Mouse (Mus musculus) embryonic facial prominence, embryonic 11.5 days (tissue): ENCODE results near the gene Ptprg. TPM values are rescaled to one million over a fixed set of nuclear protein-coding genes. Genes with fewer than 3 reads are reported as not detected.

Source experiments
- ATAC-seq: fragments of 200-750 bp; cut with Nextera tagmentation; replicated peaks from 2 replicates; pipeline ENCODE4 v1.8.0; 2017; ENCODE audit warnings: low read depth; ENCODE audit not compliant: insufficient number of reproducible peaks, low FRiP score, low TSS enrichment
- DNase-seq: peaks from one replicate; pipeline ENCODE4 v3.0.0-alpha.2; 2015; ENCODE audit warnings: low spot score
- H3K27ac ChIP-seq: fragments of 300-500 bp; sonication (generic); replicated peaks from 2 replicates; pipeline ENCODE4 v1.5.1; 2014; ENCODE audit warnings: mild to moderate bottlenecking, low read depth, low read length, control low read depth
- H3K27me3 ChIP-seq: fragments of 300-500 bp; sonication (generic); 2 replicates; pipeline ENCODE4 v1.6.1; 2014; ENCODE audit warnings: mild to moderate bottlenecking, low read length, moderate library complexity, mixed read lengths; ENCODE audit not compliant: control insufficient read depth, insufficient read depth
- H3K36me3 ChIP-seq: fragments of 300-500 bp; sonication (generic); replicated peaks from 2 replicates; pipeline ENCODE4 v1.6.1; 2014; ENCODE audit warnings: low read depth, mild to moderate bottlenecking, low read length, moderate library complexity, mixed read lengths; ENCODE audit not compliant: control insufficient read depth, insufficient read depth
- H3K4me1 ChIP-seq: fragments of 300-500 bp; sonication (generic); 2 replicates; pipeline ENCODE4 v1.6.1; 2014; ENCODE audit warnings: low read length, mixed read lengths; ENCODE audit not compliant: control insufficient read depth, insufficient read depth
- H3K4me2 ChIP-seq: fragments of 300-500 bp; sonication (generic); 2 replicates; pipeline ENCODE4 v1.6.1; 2014; ENCODE audit warnings: low read depth, mild to moderate bottlenecking, control low read depth, low read length, moderate library complexity
- H3K4me3 ChIP-seq: fragments of 300-500 bp; sonication (generic); 2 replicates; pipeline ENCODE4 v1.5.1; 2014; ENCODE audit warnings: low read depth, low read length, control low read depth
- H3K9ac ChIP-seq: fragments of 300-500 bp; sonication (generic); replicated peaks from 2 replicates; pipeline ENCODE4 v1.6.1; 2014; ENCODE audit warnings: mild to moderate bottlenecking, control low read depth, low read length
- H3K9me3 ChIP-seq: fragments of 300-500 bp; sonication (generic); replicated peaks from 2 replicates; pipeline ENCODE4 v1.6.1; 2016; ENCODE audit warnings: mild to moderate bottlenecking, low read length, inconsistent platforms, mixed read lengths; ENCODE audit not compliant: control insufficient read depth
- WGBS: fragments of 180-500 bp; shearing (Covaris S2); extraction: QIAGEN DNeasy Blood & Tissue Kit; methylation state at CpG from one replicate; pipeline ENCODE4 v1.1.7; 2014; 5-methylcytosine and 5-hydroxymethylcytosine counted together
- polyA plus RNA-seq: library from polyadenylated mRNA; unstranded; fragments of >200 nt; fragmentation: Nextera tagmentation; extraction: Ambion mirVana; gene quantifications from 2 replicates; pipeline ENCODE4 v1.2.1, GENCODE M21; 2014

The Ptprg gene
- polyA plus RNA-seq, 1 experiment from 2014 or later = 28.7 TPM

DNA sequence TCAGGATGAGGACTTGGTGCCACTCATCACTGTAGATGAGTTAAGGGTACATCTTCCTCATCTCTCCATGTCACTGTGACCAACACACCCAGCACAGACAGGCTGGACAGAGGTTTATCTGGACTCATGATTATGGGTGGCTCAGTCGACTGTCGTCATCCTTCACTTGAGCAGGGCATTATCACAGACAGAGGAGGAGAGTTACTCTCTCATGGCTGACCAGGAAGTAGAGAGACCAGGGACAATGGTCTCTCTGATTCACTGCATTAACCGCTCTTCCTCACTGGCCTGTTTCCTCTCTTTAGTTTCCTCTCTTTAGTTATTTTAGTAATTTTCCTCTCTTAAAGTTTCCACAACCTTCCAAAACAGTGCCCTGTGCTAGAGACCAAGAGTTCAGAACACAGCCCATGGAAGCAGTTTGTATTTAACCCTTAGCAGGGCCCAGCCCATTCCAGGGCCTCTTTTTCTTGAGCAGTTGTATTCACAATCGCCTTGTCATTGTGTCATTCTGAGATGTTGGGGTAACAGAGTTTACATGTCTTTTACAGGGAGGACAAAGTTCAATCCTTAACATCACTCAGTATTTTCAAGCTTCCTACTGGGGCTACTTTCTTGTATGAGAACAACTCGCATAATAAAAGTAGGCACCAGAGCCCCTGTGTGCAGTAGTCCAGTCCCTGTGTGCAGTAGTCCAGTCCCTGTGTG is 31.7 kb downstream of the Ptprg start:
- no peak overlapping the region for H3K27ac ChIP-seq
- WGBS = 78% methylated on average over 5 of the region's 5 CpGs
- no peaks in the 10 kb centered on the region for H3K9me3 ChIP-seq
- H3K4me3 ChIP-seq = no peak overlapping the region
- ATAC-seq (no peak), DNase-seq (no peak)
- no peaks in the 10 kb centered on the region for H3K4me1 ChIP-seq
- H3K4me2 ChIP-seq = no peak overlapping the region
- no peaks in the 10 kb centered on the region for H3K36me3 ChIP-seq
- H3K9ac ChIP-seq = no peak overlapping the region
- no peaks in the 10 kb centered on the region for H3K27me3 ChIP-seq

DNA sequence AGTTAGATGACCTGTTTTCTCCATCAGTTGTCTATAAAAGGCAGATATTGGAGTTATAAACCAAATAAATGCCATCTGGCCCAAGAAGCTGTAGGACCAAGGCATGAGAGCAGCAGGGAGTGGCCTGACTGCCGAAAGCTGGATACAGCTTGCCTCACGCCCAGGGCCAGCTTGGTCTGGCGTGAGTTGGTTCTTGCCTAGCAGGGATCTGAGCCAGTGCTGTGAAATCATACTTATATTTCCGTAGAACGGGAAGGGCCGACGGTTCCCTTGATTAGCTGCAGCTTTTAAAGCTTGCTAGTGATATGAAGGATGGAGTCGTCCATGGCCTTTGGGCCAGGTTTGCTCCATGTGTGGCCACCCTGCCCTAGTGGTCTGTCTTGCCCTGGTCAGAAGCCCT is 37.1 kb downstream of the Ptprg start:
- no peaks in the 10 kb centered on the region for H3K4me1 ChIP-seq
- H3K4me2 ChIP-seq = no peak overlapping the region
- ATAC-seq = no peak

DNA sequence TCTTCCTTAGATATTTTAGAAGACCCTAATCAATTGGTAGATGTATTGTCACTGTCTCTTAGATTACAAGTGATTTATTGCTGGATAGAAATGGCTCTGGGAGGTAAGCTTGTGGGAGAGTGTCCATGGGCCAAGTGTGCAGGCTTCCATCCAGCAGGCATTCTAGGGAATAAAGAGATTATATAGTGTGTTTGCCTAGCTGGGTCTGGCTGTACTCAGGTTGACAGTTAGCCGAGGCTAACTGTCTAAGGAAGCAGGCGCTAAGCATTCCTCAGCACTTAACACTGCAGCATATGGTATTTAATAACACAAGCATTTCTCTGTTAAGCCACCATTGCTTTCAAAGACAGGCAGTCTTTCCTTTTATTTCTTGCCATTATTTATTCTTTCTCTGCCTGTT is 39.3 kb downstream of the Ptprg start:
- Histone ChIP-seq H3K27ac (no peak overlapping the region), H3K27me3 (no peaks in the 10 kb centered on the region), H3K4me1 (no peaks in the 10 kb centered on the region), H3K9me3 (no peaks in the 10 kb centered on the region), H3K36me3 (no peaks in the 10 kb centered on the region), H3K9ac (no peak overlapping the region), H3K4me3 (no peak overlapping the region), H3K4me2 (no peak overlapping the region)
- no peak for ATAC-seq
- WGBS = 72% methylated on average over 2 of the region's 2 CpGs
- no peak for DNase-seq

More for the DNA sequence above, 37.1 kb downstream of the Ptprg start:
- H3K36me3 ChIP-seq = no peaks in the 10 kb centered on the region
- 70% methylated on average over 8 of the region's 8 CpGs for WGBS
- DNase-seq = no peak
- H3K9me3 ChIP-seq = no peaks in the 10 kb centered on the region
- no peak overlapping the region for H3K27ac ChIP-seq
- no peak overlapping the region for H3K9ac ChIP-seq
- H3K27me3 ChIP-seq = no peaks in the 10 kb centered on the region
- no peak overlapping the region for H3K4me3 ChIP-seq

DNA sequence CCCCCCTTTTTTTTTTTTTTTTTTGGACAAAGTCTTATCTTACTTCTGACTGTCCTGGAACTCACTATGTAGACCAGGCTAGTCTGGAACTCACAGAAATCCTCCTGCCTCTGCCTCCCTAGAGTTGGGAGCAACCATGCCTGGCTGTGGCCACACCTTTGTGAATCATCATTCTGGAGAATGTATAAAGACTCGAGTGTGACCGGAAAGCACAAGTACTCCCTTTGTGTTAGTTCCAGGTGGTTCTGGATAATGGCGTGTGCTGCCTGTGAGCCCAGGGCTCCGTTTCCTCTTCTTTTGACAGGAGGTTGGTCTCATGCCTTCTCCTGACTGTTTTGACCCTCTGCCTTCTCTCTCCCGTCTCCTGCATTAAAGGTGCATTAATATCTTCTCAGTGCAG is 41.0 kb downstream of the Ptprg start:
- Histone ChIP-seq H3K36me3 (no peaks in the 10 kb centered on the region), H3K4me3 (no peak overlapping the region), H3K27ac (no peak overlapping the region), H3K9ac (no peak overlapping the region), H3K9me3 (no peaks in the 10 kb centered on the region), H3K4me2 (no peak overlapping the region), H3K27me3 (no peaks in the 10 kb centered on the region), H3K4me1 (no peaks in the 10 kb centered on the region)
- ATAC-seq (no peak), DNase-seq (no peak)
- WGBS = 86% methylated on average over 5 of the region's 5 CpGs

DNA sequence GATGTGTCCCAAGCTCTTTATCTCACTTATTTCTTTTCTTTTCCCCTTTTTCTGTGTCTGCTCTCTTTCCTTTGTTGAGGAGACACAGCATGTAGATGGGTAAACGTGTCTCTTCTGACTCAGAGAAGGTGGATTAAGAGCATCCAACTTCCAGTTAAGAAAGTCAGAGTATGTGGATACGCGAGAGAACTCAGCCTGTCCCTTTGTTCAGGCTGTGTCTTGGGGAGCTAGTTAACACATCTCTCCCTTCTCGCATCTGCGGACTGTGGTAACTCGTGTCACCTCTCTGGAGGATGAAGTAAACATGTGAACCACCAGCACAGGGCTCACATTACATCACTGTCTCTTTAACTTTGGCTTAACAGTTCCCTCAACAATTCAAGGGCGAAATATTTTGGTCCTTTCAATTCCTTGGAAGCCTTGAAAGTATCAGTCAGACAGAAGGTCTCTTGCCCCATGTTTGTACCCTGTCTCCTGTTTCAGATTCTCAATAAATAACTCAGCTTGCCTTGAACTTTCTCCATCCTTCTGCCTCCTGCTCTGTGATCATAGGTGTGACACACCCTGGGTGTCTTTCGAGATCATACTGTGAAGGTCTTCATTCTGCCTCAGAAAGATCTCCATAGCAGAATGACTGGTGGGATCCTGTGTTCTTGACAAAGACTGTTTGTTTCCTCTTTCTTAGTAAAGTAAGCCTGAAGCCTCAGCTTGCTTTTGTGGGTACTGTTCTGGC is 51.0 kb downstream of the Ptprg start:
- DNase-seq = no peak
- no peak for ATAC-seq
- Histone ChIP-seq H3K9me3 (no peaks in the 10 kb centered on the region), H3K4me3 (no peak overlapping the region), H3K36me3 (no peaks in the 10 kb centered on the region), H3K4me1 (no peaks in the 10 kb centered on the region), H3K4me2 (no peak overlapping the region), H3K27ac (no peak overlapping the region), H3K27me3 (no peaks in the 10 kb centered on the region), H3K9ac (no peak overlapping the region)
- 52% methylated on average over 8 of the region's 8 CpGs for WGBS

DNA sequence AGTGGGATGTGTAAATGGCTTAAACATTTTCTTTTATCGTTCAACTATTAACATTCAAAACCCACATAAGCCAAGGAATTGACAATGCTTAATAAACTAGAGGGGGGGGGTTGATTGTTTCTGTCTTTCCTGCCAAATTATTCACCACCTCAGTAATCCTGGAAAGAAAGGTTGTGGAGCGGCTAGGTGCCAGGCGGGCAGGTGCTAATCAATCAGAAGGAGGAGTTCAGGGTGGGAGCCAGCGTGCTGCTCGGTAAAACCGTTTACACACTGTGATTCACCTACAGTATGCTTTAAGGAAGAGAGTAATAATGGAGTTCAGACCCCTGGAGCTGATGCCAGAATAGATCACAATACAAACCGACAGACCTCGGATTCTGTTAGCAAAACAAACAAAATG is 55.0 kb downstream of the Ptprg start:
- WGBS = 60% methylated on average over 8 of the region's 8 CpGs
- Histone ChIP-seq H3K4me1 (no peaks in the 10 kb centered on the region), H3K9me3 (no peaks in the 10 kb centered on the region), H3K27ac (no peak overlapping the region), H3K36me3 (no peaks in the 10 kb centered on the region), H3K4me3 (no peak overlapping the region), H3K27me3 (no peaks in the 10 kb centered on the region), H3K4me2 (no peak overlapping the region), H3K9ac (no peak overlapping the region)
- DNase-seq (no peak), ATAC-seq (no peak)

DNA sequence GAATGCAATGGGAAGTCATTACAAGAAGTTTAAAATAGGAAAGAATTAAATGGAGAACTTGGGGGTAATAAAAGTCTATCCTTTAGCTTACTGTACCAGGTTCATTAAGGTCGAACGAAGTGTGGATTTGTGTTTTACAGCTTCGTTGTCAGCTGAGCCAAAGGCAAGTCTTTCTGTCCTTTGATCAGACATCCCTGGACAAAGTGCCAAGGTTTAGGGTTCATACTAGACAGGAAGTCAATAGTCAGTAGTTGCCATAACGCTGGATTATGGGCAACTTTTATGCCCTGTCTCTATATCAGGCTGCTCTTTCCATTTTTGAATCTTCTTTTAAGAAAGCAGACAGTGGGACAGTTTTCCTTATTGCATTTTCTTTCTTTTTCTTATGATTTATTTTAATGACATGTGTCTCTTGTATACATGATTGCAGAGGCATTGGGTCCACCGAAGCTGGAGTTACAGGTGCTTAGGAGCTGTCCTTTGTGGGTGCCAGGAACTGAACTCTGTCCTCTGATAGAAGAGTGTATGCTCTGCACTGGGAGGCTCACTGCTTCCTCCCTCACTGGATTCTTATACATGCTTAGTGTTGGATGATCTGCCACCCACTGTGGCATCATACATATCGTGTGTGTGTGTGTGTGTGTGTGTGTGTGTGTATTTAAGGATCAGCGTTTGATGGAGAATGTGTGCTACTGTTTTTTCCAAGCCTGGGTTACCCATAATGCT is 56.7 kb downstream of the Ptprg start:
- Histone ChIP-seq H3K4me3 (no peak overlapping the region), H3K9ac (no peak overlapping the region), H3K27ac (no peak overlapping the region), H3K4me1 (no peaks in the 10 kb centered on the region), H3K27me3 (no peaks in the 10 kb centered on the region), H3K9me3 (no peaks in the 10 kb centered on the region), H3K36me3 (no peaks in the 10 kb centered on the region), H3K4me2 (no peak overlapping the region)
- WGBS = 91% methylated on average over 7 of the region's 7 CpGs
- DNase-seq (no peak), ATAC-seq (no peak)

DNA sequence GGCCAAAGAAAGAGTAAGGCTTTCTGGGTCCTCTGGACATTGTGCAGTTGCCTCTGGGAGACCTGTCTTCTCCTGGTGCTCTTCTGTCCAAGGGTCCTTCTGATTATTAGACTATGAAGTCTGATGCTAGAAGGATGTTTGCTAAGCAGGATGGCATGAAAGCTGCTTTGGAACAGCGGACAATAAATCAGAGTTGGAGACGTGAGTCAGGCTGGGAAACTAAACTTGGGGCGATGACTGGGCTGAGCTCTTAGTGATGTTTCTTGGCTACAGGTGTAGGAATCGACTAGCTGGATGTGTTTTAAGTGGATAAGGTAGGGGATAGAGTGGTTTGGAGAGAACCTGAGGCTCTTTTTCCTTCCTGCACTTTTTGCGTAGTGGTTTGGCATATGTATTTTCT is 59.1 kb downstream of the Ptprg start:
- no peak overlapping the region for H3K4me2 ChIP-seq
- no peak overlapping the region for H3K4me3 ChIP-seq
- DNase-seq = no peak
- 91% methylated on average over 5 of the region's 5 CpGs for WGBS
- no peaks in the 10 kb centered on the region for H3K27me3 ChIP-seq
- no peak overlapping the region for H3K27ac ChIP-seq
- H3K9me3 ChIP-seq = no peaks in the 10 kb centered on the region
- no peaks in the 10 kb centered on the region for H3K4me1 ChIP-seq
- no peak overlapping the region for H3K9ac ChIP-seq
- ATAC-seq = no peak
- H3K36me3 ChIP-seq = no peaks in the 10 kb centered on the region
